Mouse (Mus musculus) cerebral cortex, adult 2 months (tissue): ENCODE measurements around the gene Btbd2.

ENCODE experiments used
- WGBS: fragments of 180-500 bp; shearing (Covaris S2); methylation state at CpG from one replicate; pipeline ENCODE4 v1.1.7; 2018; 5-methylcytosine and 5-hydroxymethylcytosine counted together

Gene Btbd2

GRCm38 (mm10) chr10:80656863-80657623 lies at the start of gene Btbd2:
Btbd2 (minus strand) TSS chr10:80657071.
- 32% methylated on average over 15 of the region's 15 CpGs for WGBS

GRCm38 (mm10) chr10:80705479-80705878 lies 48.6 kb upstream of the Btbd2 start:
- WGBS = 74% methylated on average over 3 of the region's 3 CpGs

- 58% methylated on average over 3 of the region's 3 CpGs for WGBS
Measured at GRCm38 (mm10) chr10:80705033-80705432, 48.2 kb upstream of the Btbd2 start.

- 82% methylated on average over 5 of the region's 5 CpGs for WGBS
Measured at GRCm38 (mm10) chr10:80704418-80704817, 47.5 kb upstream of the Btbd2 start.

GRCm38 (mm10) chr10:80703643-80704042 lies 46.8 kb upstream of the Btbd2 start:
- WGBS = 91% methylated on average over 5 of the region's 5 CpGs

- WGBS = 2% methylated on average over 47 of the region's 47 CpGs
Measured at GRCm38 (mm10) chr10:80702536-80703390, 45.9 kb upstream of the Btbd2 start.

- under 1% methylated on average over 59 of the region's 59 CpGs for WGBS
Measured at GRCm38 (mm10) chr10:80701721-80702535, 45.1 kb upstream of the Btbd2 start, which contains the start of the genes Mob3a and Izumo4. Mob3a (minus strand) TSS chr10:80701977. Izumo4 (plus strand) TSS chr10:80702184.

- 44% methylated on average over 4 of the region's 4 CpGs for WGBS
Measured at GRCm38 (mm10) chr10:80700732-80701131, 43.9 kb upstream of the Btbd2 start.

GRCm38 (mm10) chr10:80700038-80700504 lies 43.2 kb upstream of the Btbd2 start:
- WGBS = 88% methylated on average over 7 of the region's 7 CpGs

GRCm38 (mm10) chr10:80698605-80699004 lies 41.7 kb upstream of the Btbd2 start:
- 91% methylated on average over 9 of the region's 9 CpGs for WGBS

GRCm38 (mm10) chr10:80697812-80698211 lies 40.9 kb upstream of the Btbd2 start:
- 83% methylated on average over 9 of the region's 9 CpGs for WGBS

GRCm38 (mm10) chr10:80697393-80697787 lies 40.5 kb upstream of the Btbd2 start:
- 89% methylated on average over 8 of the region's 8 CpGs for WGBS

- 67% methylated on average over 12 of the region's 12 CpGs for WGBS
Measured at GRCm38 (mm10) chr10:80696502-80697392, 39.9 kb upstream of the Btbd2 start.

- 75% methylated on average over 10 of the region's 10 CpGs for WGBS
Measured at GRCm38 (mm10) chr10:80695801-80696501, 39.1 kb upstream of the Btbd2 start.

- WGBS = 59% methylated on average over 2 of the region's 2 CpGs
Measured at GRCm38 (mm10) chr10:80695186-80695585, 38.3 kb upstream of the Btbd2 start.

GRCm38 (mm10) chr10:80694159-80694938 lies 37.5 kb upstream of the Btbd2 start:
- WGBS = 87% methylated on average over 13 of the region's 13 CpGs

GRCm38 (mm10) chr10:80693401-80694045 lies 36.7 kb upstream of the Btbd2 start:
- WGBS = 83% methylated on average over 12 of the region's 12 CpGs
